ENCODE assay signal across 26 mouse cellular contexts in genomic region chr15:45872675-45873074, GRCm38 (mm10).
"Had no signal": no experiment of that assay in that cellular context is flagged by ENCODE, and none has a peak within 500 bp of the region (broad histone marks: within the 10 kb centered on the region; RNA-seq: fewer than 3 reads in every experiment).

No protein-coding gene starts in this region.

- ATAC-seq: forebrain, embryonic 13.5 days; forebrain, embryonic 14.5 days; forebrain, embryonic 15.5 days; forebrain, embryonic 16.5 days; forebrain, postnatal 0 days had no signal

- H3K4me3 ChIP-seq: embryonic facial prominence, embryonic 10.5 days; embryonic facial prominence, embryonic 12.5 days; embryonic facial prominence, embryonic 13.5 days; embryonic facial prominence, embryonic 15.5 days; erythroblast, embryonic 14.5 days; forebrain, embryonic 10.5 days; forebrain, embryonic 12.5 days; forebrain, embryonic 13.5 days; forebrain, embryonic 15.5 days; gastrocnemius, adult 2 months; heart, adult 2 months had no signal

- H3K27me3 ChIP-seq: embryonic facial prominence, embryonic 12.5 days; embryonic facial prominence, embryonic 13.5 days; embryonic facial prominence, embryonic 15.5 days; forebrain, embryonic 12.5 days; forebrain, embryonic 13.5 days; forebrain, embryonic 15.5 days had no signal

- DNase-seq: cerebellum, adult 9-11 months; cerebellum, postnatal 10 days; cerebellum, postnatal 14 days; cerebellum, postnatal 25 days; cerebellum, postnatal 36 days; embryo, embryonic 11 days; forebrain, postnatal 0 days; gastrocnemius, adult 2 months; gastrocnemius, postnatal 10 days; gastrocnemius, postnatal 14 days; gastrocnemius, postnatal 25 days; gastrocnemius, postnatal 36 days; heart, adult 11 months; heart, adult 18-20 months; heart, adult 2 months had no signal

- H3K27ac ChIP-seq: embryonic facial prominence, embryonic 10.5 days; embryonic facial prominence, embryonic 12.5 days; embryonic facial prominence, embryonic 13.5 days; embryonic facial prominence, embryonic 15.5 days; forebrain, embryonic 10.5 days; forebrain, embryonic 12.5 days; forebrain, embryonic 13.5 days; forebrain, embryonic 15.5 days; gastrocnemius, adult 2 months; heart, adult 2 months had no signal

- H3K4me2 ChIP-seq: embryonic facial prominence, embryonic 12.5 days; embryonic facial prominence, embryonic 13.5 days; embryonic facial prominence, embryonic 15.5 days; forebrain, embryonic 12.5 days; forebrain, embryonic 13.5 days; forebrain, embryonic 15.5 days had no signal

- H3K36me3 ChIP-seq: embryonic facial prominence, embryonic 10.5 days; embryonic facial prominence, embryonic 12.5 days; embryonic facial prominence, embryonic 13.5 days; embryonic facial prominence, embryonic 15.5 days; forebrain, embryonic 10.5 days; forebrain, embryonic 12.5 days; forebrain, embryonic 15.5 days had no signal

- H3K9me3 ChIP-seq: embryonic facial prominence, embryonic 10.5 days; embryonic facial prominence, embryonic 12.5 days; embryonic facial prominence, embryonic 13.5 days; embryonic facial prominence, embryonic 15.5 days; forebrain, embryonic 10.5 days; forebrain, embryonic 12.5 days; forebrain, embryonic 13.5 days; forebrain, embryonic 15.5 days had no signal

- H3K9ac ChIP-seq: embryonic facial prominence, embryonic 12.5 days; embryonic facial prominence, embryonic 13.5 days; embryonic facial prominence, embryonic 15.5 days; forebrain, embryonic 12.5 days; forebrain, embryonic 13.5 days; forebrain, embryonic 15.5 days; forebrain, postnatal 0 days had no signal

- H3K4me1 ChIP-seq: embryonic facial prominence, embryonic 10.5 days; embryonic facial prominence, embryonic 12.5 days; embryonic facial prominence, embryonic 13.5 days; embryonic facial prominence, embryonic 15.5 days; forebrain, embryonic 10.5 days; forebrain, embryonic 12.5 days; forebrain, embryonic 13.5 days; forebrain, embryonic 15.5 days had no signal
